Mouse (Mus musculus) testis, adult 2 months (tissue): ENCODE results near the gene Aspg.

Experiments used
- CTCF ChIP-seq: fragments of 200-500 bp; IDR thresholded peaks from 2 replicates; pipeline ENCODE4 v1.5.1; 2012; ENCODE audit warnings: low read depth, mild to moderate bottlenecking, inconsistent platforms, low read length, moderate library complexity; ENCODE audit not compliant: control insufficient read depth, insufficient read depth, insufficient replicate concordance
- POLR2A ChIP-seq: fragments of 200-500 bp; IDR thresholded peaks from 2 replicates; pipeline ENCODE4 v1.6.1; 2012; ENCODE audit warnings: low read depth, mild to moderate bottlenecking, inconsistent platforms, low read length, moderate library complexity; ENCODE audit not compliant: control insufficient read depth

DNA sequence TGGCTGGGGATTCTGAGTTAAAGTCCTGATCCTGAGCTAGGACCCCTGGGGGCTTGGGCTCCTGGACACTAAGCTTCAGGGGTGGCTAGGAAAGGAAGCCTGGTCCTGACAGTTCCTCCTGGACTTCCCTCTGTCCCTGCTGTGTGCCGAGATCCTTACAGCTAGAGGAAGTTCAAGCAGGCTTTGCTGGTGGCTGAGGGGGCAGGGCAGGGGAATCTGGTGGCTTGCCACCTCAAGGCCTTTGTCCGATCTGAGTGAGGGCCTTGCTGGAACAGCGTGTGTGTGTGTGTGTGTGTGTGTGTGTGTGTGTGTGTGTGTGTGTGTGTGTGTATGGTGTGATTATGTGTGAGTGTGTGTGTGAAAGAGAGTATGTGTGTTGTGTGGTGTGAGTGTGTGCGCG, 48.0 kb downstream of the Aspg start:
- TF ChIP-seq CTCF = no peak
- TF ChIP-seq POLR2A = no peak
